Mouse (Mus musculus) embryonic facial prominence, embryonic 15.5 days (tissue): ENCODE measurements around the gene Tmem50a. TPM values are rescaled to one million over a fixed set of nuclear protein-coding genes. Genes with fewer than 3 reads are reported as not detected.

Source experiments
- ATAC-seq: fragments of 200-750 bp; cut with Nextera tagmentation; 2 replicates; pipeline ENCODE4 v1.8.0; 2017; ENCODE audit warnings: low read depth, moderate TSS enrichment; ENCODE audit not compliant: insufficient number of reproducible peaks, low FRiP score, low TSS enrichment
- H3K27ac ChIP-seq: fragments of 300-500 bp; sonication (generic); replicated peaks from 2 replicates; pipeline ENCODE4 v1.5.1; 2015; ENCODE audit warnings: mild to moderate bottlenecking, inconsistent platforms
- H3K27me3 ChIP-seq: fragments of 300-500 bp; sonication (generic); 2 replicates; pipeline ENCODE4 v1.6.1; 2015; ENCODE audit warnings: inconsistent platforms
- H3K36me3 ChIP-seq: fragments of 300-500 bp; sonication (generic); 2 replicates; pipeline ENCODE4 v1.6.1; 2015; ENCODE audit warnings: mild to moderate bottlenecking, inconsistent platforms
- H3K4me1 ChIP-seq: fragments of 300-500 bp; sonication (generic); 2 replicates; pipeline ENCODE4 v1.6.1; 2015; ENCODE audit warnings: inconsistent platforms
- H3K4me2 ChIP-seq: fragments of 300-500 bp; sonication (generic); replicated peaks from 2 replicates; pipeline ENCODE4 v1.6.1; 2015; ENCODE audit warnings: mild to moderate bottlenecking, inconsistent platforms
- H3K4me3 ChIP-seq: fragments of 300-500 bp; sonication (generic); replicated peaks from 2 replicates; pipeline ENCODE4 v1.5.1; 2015; ENCODE audit warnings: mild to moderate bottlenecking, inconsistent platforms
- H3K9ac ChIP-seq: fragments of 300-500 bp; sonication (generic); 2 replicates; pipeline ENCODE4 v1.6.1; 2015; ENCODE audit warnings: inconsistent platforms
- H3K9me3 ChIP-seq: fragments of 300-500 bp; sonication (generic); replicated peaks from 2 replicates; pipeline ENCODE4 v1.6.1; 2016; ENCODE audit warnings: inconsistent platforms
- WGBS: fragments of 180-500 bp; shearing (Covaris S2); methylation state at CpG from one replicate; pipeline ENCODE4 v1.1.7; 2015; 5-methylcytosine and 5-hydroxymethylcytosine counted together
- polyA plus RNA-seq: library from polyadenylated mRNA; unstranded; fragments of >200 nt; fragmentation: Nextera tagmentation; extraction: Ambion mirVana; gene quantifications from 2 replicates; pipeline ENCODE4 v1.2.1, GENCODE M21; 2015

Gene Tmem50a
- polyA plus RNA-seq, 1 experiment from 2014 or later: 193 TPM

- peaks cover 15% of the 10 kb centered on the region for H3K4me1 ChIP-seq
- H3K4me3 ChIP-seq: no peak overlapping the region
- H3K4me2 ChIP-seq: 0 out of 2 replicates have a peak overlapping the region, but pooled peaks have one; percentile 2
- no peak for ATAC-seq
- peaks cover 17% of the 10 kb centered on the region for H3K27me3 ChIP-seq
- WGBS: 35% methylated on average over 7 of the region's 7 CpGs
- no peak overlapping the region for H3K27ac ChIP-seq
- H3K9me3 ChIP-seq: no peaks in the 10 kb centered on the region
- H3K9ac ChIP-seq: no peak overlapping the region
- H3K36me3 ChIP-seq: no peaks in the 10 kb centered on the region
These were observed 44.9 kb downstream of the Tmem50a start for GRCm38 (mm10) chr4:134869815-134870375.

GRCm38 (mm10) chr4:134869068-134869730 lies 45.6 kb downstream of the Tmem50a start:
- WGBS: 12% methylated on average over 16 of the region's 16 CpGs
- Histone ChIP-seq H3K9ac (no peak overlapping the region), H3K27ac (no peak overlapping the region)

GRCm38 (mm10) chr4:134868490-134868889 lies 46.3 kb downstream of the Tmem50a start:
- H3K36me3 ChIP-seq: no peaks in the 10 kb centered on the region
- H3K9ac ChIP-seq: no peak overlapping the region
- no peak overlapping the region for H3K4me3 ChIP-seq
- no peaks in the 10 kb centered on the region for H3K9me3 ChIP-seq
- peaks cover 15% of the 10 kb centered on the region for H3K4me1 ChIP-seq
- H3K27ac ChIP-seq: no peak overlapping the region
- peaks cover 17% of the 10 kb centered on the region for H3K27me3 ChIP-seq
- WGBS: 11% methylated on average over 9 of the region's 9 CpGs
- no peak overlapping the region for H3K4me2 ChIP-seq
- peak; percentile 71 for ATAC-seq

More at GRCm38 (mm10) chr4:134869068-134869730, 45.6 kb downstream of the Tmem50a start:
- ATAC-seq: no peak
- no peaks in the 10 kb centered on the region for H3K36me3 ChIP-seq
- H3K27me3 ChIP-seq: peaks cover 17% of the 10 kb centered on the region
- no peak overlapping the region for H3K4me3 ChIP-seq
- no peaks in the 10 kb centered on the region for H3K9me3 ChIP-seq
- peaks cover 15% of the 10 kb centered on the region for H3K4me1 ChIP-seq
- H3K4me2 ChIP-seq: 0 out of 2 replicates have a peak overlapping the region, but pooled peaks have one; percentile 2

GRCm38 (mm10) chr4:134868065-134868464 lies 46.8 kb downstream of the Tmem50a start:
- Histone ChIP-seq H3K27ac (no peak overlapping the region), H3K4me3 (no peak overlapping the region), H3K27me3 (peaks cover 17% of the 10 kb centered on the region), H3K36me3 (no peaks in the 10 kb centered on the region), H3K9me3 (no peaks in the 10 kb centered on the region), H3K9ac (no peak overlapping the region), H3K4me1 (peaks cover 15% of the 10 kb centered on the region), H3K4me2 (no peak overlapping the region)
- ATAC-seq: no peak
- WGBS: 86% methylated on average over 10 of the region's 10 CpGs

- Histone ChIP-seq H3K27ac (no peak overlapping the region), H3K9ac (no peak overlapping the region), H3K4me2 (no peak overlapping the region), H3K4me1 (peaks cover 15% of the 10 kb centered on the region), H3K36me3 (no peaks in the 10 kb centered on the region), H3K9me3 (no peaks in the 10 kb centered on the region), H3K27me3 (peaks cover 17% of the 10 kb centered on the region), H3K4me3 (no peak overlapping the region)
- no peak for ATAC-seq
- WGBS: 85% methylated on average over 8 of the region's 8 CpGs
These were observed 47.2 kb downstream of the Tmem50a start for GRCm38 (mm10) chr4:134867661-134868060.

- Histone ChIP-seq H3K27me3 (peaks cover 17% of the 10 kb centered on the region), H3K9ac (no peak overlapping the region), H3K4me2 (no peak overlapping the region), H3K27ac (no peak overlapping the region), H3K9me3 (no peaks in the 10 kb centered on the region), H3K4me3 (no peak overlapping the region), H3K36me3 (no peaks in the 10 kb centered on the region), H3K4me1 (peaks cover 15% of the 10 kb centered on the region)
- no peak for ATAC-seq
- 90% methylated on average over 8 of the region's 8 CpGs for WGBS
These were observed 47.6 kb downstream of the Tmem50a start for GRCm38 (mm10) chr4:134867213-134867612.

- H3K27me3 ChIP-seq: peaks cover 17% of the 10 kb centered on the region
- H3K9me3 ChIP-seq: no peaks in the 10 kb centered on the region
- ATAC-seq: no peak
- 91% methylated on average over 5 of the region's 5 CpGs for WGBS
- no peak overlapping the region for H3K4me2 ChIP-seq
- no peak overlapping the region for H3K4me3 ChIP-seq
- H3K36me3 ChIP-seq: no peaks in the 10 kb centered on the region
- H3K9ac ChIP-seq: no peak overlapping the region
- no peak overlapping the region for H3K27ac ChIP-seq
- peaks cover 15% of the 10 kb centered on the region for H3K4me1 ChIP-seq
These were observed 49.0 kb downstream of the Tmem50a start for GRCm38 (mm10) chr4:134865789-134866188.

GRCm38 (mm10) chr4:134865340-134865739 lies 49.5 kb downstream of the Tmem50a start:
- H3K27ac ChIP-seq: no peak overlapping the region
- peaks cover 13% of the 10 kb centered on the region for H3K27me3 ChIP-seq
- H3K4me3 ChIP-seq: no peak overlapping the region
- no peaks in the 10 kb centered on the region for H3K9me3 ChIP-seq
- H3K36me3 ChIP-seq: no peaks in the 10 kb centered on the region
- WGBS: 61% methylated on average over 6 of the region's 6 CpGs
- H3K4me1 ChIP-seq: peaks cover 15% of the 10 kb centered on the region
- H3K4me2 ChIP-seq: no peak overlapping the region
- ATAC-seq: no peak
- no peak overlapping the region for H3K9ac ChIP-seq

- ATAC-seq: no peak
- Histone ChIP-seq H3K27me3 (peaks cover 7% of the 10 kb centered on the region; the same call in 1 of the 2 replicates), H3K4me2 (no peak within 1 kb of the TSS), H3K27ac (no peak within 1 kb of the TSS), H3K9me3 (no peaks in the 10 kb centered on the region), H3K9ac (no peak within 1 kb of the TSS), H3K36me3 (no peaks in the 10 kb centered on the region), H3K4me1 (peaks cover 5% of the 10 kb centered on the region; the same call in 1 of the 2 replicates), H3K4me3 (no peak within 1 kb of the TSS)
- WGBS: 61% methylated on average over 14 of the region's 14 CpGs
These were observed 50.7 kb downstream of the Tmem50a start, which contains the start of gene Rhd for GRCm38 (mm10) chr4:134863937-134864729. TSS of gene Rhd (plus strand) at chr4:134864536.

GRCm38 (mm10) chr4:134862996-134863395 lies 51.8 kb downstream of the Tmem50a start:
- Histone ChIP-seq H3K27ac (no peak overlapping the region), H3K4me2 (no peak overlapping the region), H3K36me3 (no peaks in the 10 kb centered on the region), H3K4me1 (peaks cover 3% of the 10 kb centered on the region; the same call in 1 of the 2 replicates), H3K9ac (no peak overlapping the region), H3K27me3 (no peaks in the 10 kb centered on the region), H3K9me3 (no peaks in the 10 kb centered on the region), H3K4me3 (no peak overlapping the region)
- WGBS: 62% methylated on average over 7 of the region's 7 CpGs
- ATAC-seq: no peak

GRCm38 (mm10) chr4:134861884-134862283 lies 52.9 kb downstream of the Tmem50a start:
- 70% methylated on average over 6 of the region's 6 CpGs for WGBS
- peaks cover 3% of the 10 kb centered on the region; the same call in 1 of the 2 replicates for H3K4me1 ChIP-seq
- no peak for ATAC-seq
- H3K4me2 ChIP-seq: no peak overlapping the region
- H3K9ac ChIP-seq: no peak overlapping the region
- no peaks in the 10 kb centered on the region for H3K27me3 ChIP-seq
- H3K27ac ChIP-seq: no peak overlapping the region
- H3K9me3 ChIP-seq: no peaks in the 10 kb centered on the region
- no peak overlapping the region for H3K4me3 ChIP-seq
- H3K36me3 ChIP-seq: no peaks in the 10 kb centered on the region
